Mouse (Mus musculus) G1E (cell line): Measurements from ENCODE around the gene Trmu.

Source experiments
- CTCF ChIP-seq: IDR thresholded peaks from 2 replicates; pipeline ENCODE4 v1.5.1; 2012; ENCODE audit warnings: low read depth, low read length, inconsistent platforms, mixed read lengths
- GATA1 ChIP-seq: IDR thresholded peaks from 2 replicates; pipeline ENCODE4 v1.6.1; 2012; ENCODE audit warnings: borderline replicate concordance, low read length, inconsistent platforms, mixed read lengths

- TF ChIP-seq CTCF (no peak), GATA1 (no peak)
Observed at GRCm38 (mm10) chr15:85858980-85859489, 20.1 kb upstream of the Trmu start.
